Mouse (Mus musculus): ENCODE data around the gene Safb. TPM values are rescaled to one million over a fixed set of nuclear protein-coding genes. Genes with fewer than 3 reads are reported as not detected.
"Not testable (repeated sequence)": the region's sequence is repeated elsewhere in the genome, so short reads cannot be mapped to it uniquely, and the experiment has no call there.

Gene Safb
- polyA plus RNA-seq, 1 experiment from 2014 or later, result 103 TPM

GRCm38 (mm10) chr17:56613893-56614292 lies 29.3 kb downstream of the Safb start:
- 0% methylated on average over 26 of the region's 26 CpGs for WGBS
- H3K9me3 ChIP-seq (replicated peaks); ATAC-seq (ENCODE audit: low FRiP score): not testable (repeated sequence)

GRCm38 (mm10) chr17:56614391-56615135 lies 29.9 kb downstream of the Safb start:
- Histone ChIP-seq H3K36me3 (peaks cover 42% of the 10 kb centered on the region), H3K4me1 (peaks cover 48% of the 10 kb centered on the region), H3K9me3 (replicated peaks) (no peaks in the 10 kb centered on the region), H3K27ac (replicated peaks) (0 out of 2 replicates have a peak overlapping the region, but pooled peaks have one; percentile 93), H3K9ac (replicated peaks) (peak overlapping the region; percentile 70), H3K4me3 (replicated peaks) (peak overlapping the region; percentile 66), H3K27me3 (replicated peaks) (no peaks in the 10 kb centered on the region), H3K4me2 (peak overlapping the region; percentile 68)
- WGBS, result 29% methylated on average over 14 of the region's 14 CpGs
- ATAC-seq (ENCODE audit: low FRiP score), result no peak

More at GRCm38 (mm10) chr17:56613893-56614292, 29.3 kb downstream of the Safb start:
- Histone ChIP-seq H3K27ac (replicated peaks) (peak overlapping the region; percentile 93), H3K9ac (replicated peaks) (peak overlapping the region; percentile 70), H3K4me3 (replicated peaks) (peak overlapping the region; percentile 66), H3K4me1 (peaks cover 52% of the 10 kb centered on the region), H3K36me3 (peaks cover 35% of the 10 kb centered on the region), H3K4me2 (peak overlapping the region; percentile 68)
- H3K27me3 ChIP-seq (replicated peaks), result not testable (repeated sequence)

- WGBS, result 92% methylated on average over 11 of the region's 11 CpGs
- Histone ChIP-seq H3K36me3 (peaks cover 49% of the 10 kb centered on the region), H3K4me3 (replicated peaks) (peak overlapping the region; percentile 66; the same call in 1 of the 2 replicates)
These were observed 30.6 kb downstream of the Safb start for GRCm38 (mm10) chr17:56615136-56615784.

GRCm38 (mm10) chr17:56615792-56616191 lies 31.2 kb downstream of the Safb start:
- Histone ChIP-seq H3K4me1 (peaks cover 40% of the 10 kb centered on the region), H3K36me3 (peaks cover 53% of the 10 kb centered on the region), H3K9ac (replicated peaks) (0 out of 2 replicates have a peak overlapping the region, but pooled peaks have one; percentile 5), H3K9me3 (replicated peaks) (no peaks in the 10 kb centered on the region), H3K27ac (replicated peaks) (no peak overlapping the region), H3K4me2 (no peak overlapping the region), H3K4me3 (replicated peaks) (no peak overlapping the region), H3K27me3 (replicated peaks) (no peaks in the 10 kb centered on the region)
- ATAC-seq (ENCODE audit: low FRiP score), result no peak
- WGBS, result 90% methylated on average over 4 of the region's 4 CpGs

More at GRCm38 (mm10) chr17:56615136-56615784, 30.6 kb downstream of the Safb start:
- H3K27ac ChIP-seq (replicated peaks), result no peak overlapping the region
- peak overlapping the region; percentile 68 for H3K4me2 ChIP-seq
- H3K9me3 ChIP-seq (replicated peaks), result no peaks in the 10 kb centered on the region
- no peak for ATAC-seq (ENCODE audit: low FRiP score)
- H3K4me1 ChIP-seq, result peaks cover 45% of the 10 kb centered on the region
- no peaks in the 10 kb centered on the region for H3K27me3 ChIP-seq (replicated peaks)
- H3K9ac ChIP-seq (replicated peaks), result peak overlapping the region; percentile 5; the same call in 1 of the 2 replicates

- ATAC-seq (ENCODE audit: low FRiP score), result no peak
- Histone ChIP-seq H3K4me3 (replicated peaks) (no peak overlapping the region), H3K9ac (replicated peaks) (no peak overlapping the region), H3K4me2 (no peak overlapping the region), H3K9me3 (replicated peaks) (no peaks in the 10 kb centered on the region), H3K4me1 (peaks cover 35% of the 10 kb centered on the region), H3K36me3 (peaks cover 61% of the 10 kb centered on the region), H3K27me3 (replicated peaks) (no peaks in the 10 kb centered on the region), H3K27ac (replicated peaks) (no peak overlapping the region)
- WGBS, result 89% methylated on average over 3 of the region's 3 CpGs
These were observed 32.1 kb downstream of the Safb start for GRCm38 (mm10) chr17:56616725-56617124.

- no peaks in the 10 kb centered on the region for H3K9me3 ChIP-seq (replicated peaks)
- no peak overlapping the region for H3K4me3 ChIP-seq (replicated peaks)
- no peak overlapping the region for H3K27ac ChIP-seq (replicated peaks)
- H3K4me1 ChIP-seq, result peaks cover 28% of the 10 kb centered on the region
- WGBS, result 92% methylated on average over 8 of the region's 8 CpGs
- H3K4me2 ChIP-seq, result no peak overlapping the region
- no peak overlapping the region for H3K9ac ChIP-seq (replicated peaks)
- ATAC-seq (ENCODE audit: low FRiP score), result no peak
- peaks cover 68% of the 10 kb centered on the region for H3K36me3 ChIP-seq
- H3K27me3 ChIP-seq (replicated peaks), result no peaks in the 10 kb centered on the region
These were observed 33.0 kb downstream of the Safb start for GRCm38 (mm10) chr17:56617628-56618027.

GRCm38 (mm10) chr17:56625495-56625894 lies 40.9 kb downstream of the Safb start:
- 88% methylated on average over 3 of the region's 3 CpGs for WGBS
- no peak overlapping the region for H3K9ac ChIP-seq (replicated peaks)
- peak overlapping the region; percentile 90 for H3K4me3 ChIP-seq (replicated peaks)
- H3K27ac ChIP-seq (replicated peaks), result no peak overlapping the region
- H3K4me2 ChIP-seq, result peak overlapping the region; percentile 96
- no peaks in the 10 kb centered on the region for H3K27me3 ChIP-seq (replicated peaks)
- H3K36me3 ChIP-seq, result peaks cover 34% of the 10 kb centered on the region
- ATAC-seq (ENCODE audit: low FRiP score), result no peak
- peaks cover 38% of the 10 kb centered on the region for H3K4me1 ChIP-seq
- no peaks in the 10 kb centered on the region for H3K9me3 ChIP-seq (replicated peaks)

GRCm38 (mm10) chr17:56626260-56626659 lies 41.6 kb downstream of the Safb start:
- no peak for ATAC-seq (ENCODE audit: low FRiP score)
- Histone ChIP-seq H3K27ac (replicated peaks) (peak overlapping the region; percentile 82), H3K4me2 (peak overlapping the region; percentile 96), H3K9me3 (replicated peaks) (no peaks in the 10 kb centered on the region), H3K9ac (replicated peaks) (peak overlapping the region; percentile 87), H3K4me3 (replicated peaks) (peak overlapping the region; percentile 90), H3K27me3 (replicated peaks) (no peaks in the 10 kb centered on the region), H3K4me1 (peaks cover 38% of the 10 kb centered on the region), H3K36me3 (peaks cover 27% of the 10 kb centered on the region)
- WGBS, result 1% methylated on average over 31 of the region's 32 CpGs

- ATAC-seq (ENCODE audit: low FRiP score), result peak; percentile 93
- Histone ChIP-seq H3K9me3 (replicated peaks) (no peaks in the 10 kb centered on the region), H3K4me3 (replicated peaks) (peak within 1 kb of the TSS; percentile 90), H3K4me2 (peak within 1 kb of the TSS; percentile 96), H3K27ac (replicated peaks) (peak within 1 kb of the TSS; percentile 82), H3K9ac (replicated peaks) (peak within 1 kb of the TSS; percentile 87), H3K36me3 (peaks cover 22% of the 10 kb centered on the region), H3K27me3 (replicated peaks) (no peaks in the 10 kb centered on the region), H3K4me1 (peaks cover 38% of the 10 kb centered on the region)
- WGBS, result 0% methylated on average over 50 of the region's 51 CpGs
These were observed 42.3 kb downstream of the Safb start, which contains the start of gene Lonp1 for GRCm38 (mm10) chr17:56626754-56627470. Gene Lonp1, minus strand, starts transcription at chr17:56626887.

GRCm38 (mm10) chr17:56627530-56628277 lies 43.1 kb downstream of the Safb start, which contains the start of gene Catsperd:
Gene Catsperd, plus strand, starts transcription at chr17:56628143.
- peaks cover 38% of the 10 kb centered on the region for H3K4me1 ChIP-seq
- 8% methylated on average over 26 of the region's 26 CpGs for WGBS
- H3K4me3 ChIP-seq (replicated peaks), result peak within 1 kb of the TSS; percentile 90
- no peaks in the 10 kb centered on the region for H3K9me3 ChIP-seq (replicated peaks)
- H3K27me3 ChIP-seq (replicated peaks), result no peaks in the 10 kb centered on the region
- H3K9ac ChIP-seq (replicated peaks), result peak within 1 kb of the TSS; percentile 87
- H3K27ac ChIP-seq (replicated peaks), result peak within 1 kb of the TSS; percentile 82
- peak; percentile 68 for ATAC-seq (ENCODE audit: low FRiP score)
- H3K36me3 ChIP-seq, result peaks cover 15% of the 10 kb centered on the region
- peak within 1 kb of the TSS; percentile 96 for H3K4me2 ChIP-seq
